Mouse (Mus musculus): ENCODE data around the gene Evi5. TPM values are rescaled to one million over a fixed set of nuclear protein-coding genes. Genes with fewer than 3 reads are reported as not detected.

Evi5 gene
- total RNA-seq, 2 experiments from 2014 or later = 86.1 to 87.2 TPM

DNA sequence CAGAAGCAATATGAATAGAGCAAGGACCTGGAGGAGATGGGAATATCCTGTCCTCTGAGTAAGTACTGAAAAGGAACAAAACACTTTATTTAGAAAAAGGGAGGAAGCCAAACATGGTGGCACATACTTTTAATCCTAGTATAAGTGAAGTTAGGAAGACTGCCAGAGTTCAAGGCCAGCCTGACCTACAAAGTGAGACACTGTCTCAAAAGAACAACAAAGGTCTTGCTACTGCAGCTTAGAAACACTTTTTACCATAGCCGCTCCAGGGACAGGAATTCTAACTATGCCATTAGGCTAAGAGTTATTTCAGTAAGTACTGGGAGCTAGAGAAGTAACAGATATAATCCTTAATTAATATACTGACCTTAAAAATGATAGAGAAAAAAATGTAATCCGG, 60.3 kb downstream of the Evi5 start:
- DNase-seq (ENCODE audit: low spot score in 2 of 2) = no peak

DNA sequence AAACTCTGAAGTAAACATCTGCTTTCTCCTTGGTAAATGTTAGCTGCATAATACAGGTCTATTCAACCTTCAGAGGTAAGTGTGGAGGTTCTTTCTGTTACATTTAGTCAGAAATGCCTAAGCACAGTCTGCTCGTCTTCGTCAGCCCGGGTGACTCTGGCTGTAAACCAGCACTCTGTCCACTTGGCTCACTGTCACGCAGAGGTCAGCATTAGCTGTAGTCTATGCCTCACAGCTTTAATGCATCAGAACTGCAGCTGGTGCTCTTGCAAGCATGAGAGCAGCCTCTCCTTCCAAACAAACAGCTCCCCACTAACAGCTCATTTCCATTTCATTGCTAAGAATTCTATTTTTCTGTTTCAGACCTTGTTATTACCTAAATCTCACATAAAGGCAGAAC, 67.4 kb downstream of the Evi5 start:
- DNase-seq (ENCODE audit: low spot score in 2 of 2) = no peak

GRCm38 (mm10) chr5:107802621-107803020, 72.3 kb downstream of the Evi5 start:
- no peak for DNase-seq (ENCODE audit: low spot score in 2 of 2)

- peak in 1 of 2 experiments; percentile 10 for DNase-seq (ENCODE audit: low spot score in 2 of 2)
Measured at GRCm38 (mm10) chr5:107801234-107801633, 73.7 kb downstream of the Evi5 start.

GRCm38 (mm10) chr5:107798290-107798689, 76.6 kb downstream of the Evi5 start:
- DNase-seq (ENCODE audit: low spot score in 2 of 2) = no peak

- no peak for DNase-seq (ENCODE audit: low spot score in 2 of 2)
Measured at GRCm38 (mm10) chr5:107793927-107794326, 81.0 kb downstream of the Evi5 start.

GRCm38 (mm10) chr5:107793258-107793657, 81.6 kb downstream of the Evi5 start:
- no peak for DNase-seq (ENCODE audit: low spot score in 2 of 2)

- DNase-seq (ENCODE audit: low spot score in 2 of 2) = no peak
Measured at GRCm38 (mm10) chr5:107792516-107792915, 82.4 kb downstream of the Evi5 start.

- no peak for DNase-seq (ENCODE audit: low spot score in 2 of 2)
Measured at GRCm38 (mm10) chr5:107791966-107792365, 82.9 kb downstream of the Evi5 start.

GRCm38 (mm10) chr5:107789492-107789891, 85.4 kb downstream of the Evi5 start:
- DNase-seq (ENCODE audit: low spot score in 2 of 2) = no peak

GRCm38 (mm10) chr5:107787682-107788443, 87.0 kb downstream of the Evi5 start:
- DNase-seq (ENCODE audit: low spot score in 2 of 2) = no peak

GRCm38 (mm10) chr5:107782360-107782759, 92.5 kb downstream of the Evi5 start:
- no peak for DNase-seq (ENCODE audit: low spot score in 2 of 2)

- DNase-seq (ENCODE audit: low spot score in 2 of 2) = no peak
Measured at GRCm38 (mm10) chr5:107778763-107779162, 96.1 kb downstream of the Evi5 start.

DNA sequence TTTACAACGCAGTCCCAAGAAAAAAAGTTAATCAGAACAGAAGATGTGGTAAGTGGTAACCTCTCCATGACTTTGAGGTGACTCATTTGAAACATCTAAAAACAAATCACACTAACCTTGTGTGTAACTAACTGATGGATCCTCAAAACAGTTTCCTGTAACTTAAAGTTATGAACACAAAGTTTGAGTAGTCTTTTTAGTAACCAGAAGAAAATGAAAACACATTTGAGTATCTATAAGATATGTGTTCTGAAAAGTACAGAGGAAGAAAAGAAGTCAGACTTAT, 97.4 kb downstream of the Evi5 start:
- DNase-seq (ENCODE audit: low spot score in 2 of 2) = no peak

DNA sequence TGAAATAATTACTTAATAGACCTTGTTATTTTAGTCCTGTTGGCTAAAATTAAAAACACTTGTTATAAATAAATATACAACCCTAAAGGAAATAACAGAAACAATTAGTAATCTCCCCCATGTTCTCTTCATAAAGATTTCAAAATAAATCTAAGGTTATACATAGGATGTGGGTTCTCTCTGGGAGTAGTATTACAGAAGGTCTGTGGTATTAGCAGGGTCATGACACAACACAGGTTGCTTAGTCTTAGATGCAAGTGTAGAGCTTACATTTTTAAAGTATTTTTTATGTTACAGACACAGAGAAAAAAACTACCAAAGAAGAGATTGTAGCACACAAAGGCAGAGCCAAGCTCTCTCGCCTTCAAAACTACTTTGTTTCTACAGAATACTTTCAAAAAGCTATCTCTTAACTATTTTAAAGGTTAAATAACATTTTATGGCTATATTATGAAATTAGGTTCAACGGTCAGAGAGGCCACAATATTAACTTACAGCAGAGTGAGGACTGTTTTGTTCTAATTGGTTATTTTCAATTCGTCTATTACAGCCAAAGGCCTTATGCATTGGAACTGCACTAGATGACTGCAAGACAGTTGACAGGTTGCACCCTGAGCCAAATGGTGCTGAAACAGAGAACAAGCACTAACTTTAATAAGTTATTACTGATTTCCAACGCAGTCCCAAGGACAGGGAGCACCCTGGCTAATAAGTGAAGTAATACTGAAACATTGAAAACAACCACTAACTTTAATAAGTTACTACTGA, 97.9 kb downstream of the Evi5 start:
- DNase-seq (ENCODE audit: low spot score in 2 of 2) = no peak

GRCm38 (mm10) chr5:107775875-107776274, 99.0 kb downstream of the Evi5 start:
- DNase-seq (ENCODE audit: low spot score in 2 of 2) = no peak

DNA sequence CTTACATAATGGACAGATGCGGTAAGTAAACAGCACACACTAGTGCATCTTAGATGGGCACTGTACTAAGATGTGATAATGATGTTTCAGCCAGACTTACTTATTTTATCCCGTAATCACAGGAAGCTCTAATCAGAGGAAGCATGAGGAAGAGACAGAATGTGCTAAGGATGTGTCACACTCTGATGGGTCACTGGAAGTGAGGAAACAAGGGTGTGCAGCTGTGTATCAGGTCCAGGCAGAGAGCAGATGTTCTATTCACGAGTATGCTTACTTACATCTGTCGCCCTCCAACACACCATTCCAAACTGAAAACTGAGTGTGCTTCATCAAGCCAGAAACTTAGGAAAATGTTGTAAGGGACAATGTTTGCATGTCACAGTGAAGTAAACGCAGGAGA, 102.9 kb downstream of the Evi5 start:
- DNase-seq (ENCODE audit: low spot score in 2 of 2) = no peak

DNA sequence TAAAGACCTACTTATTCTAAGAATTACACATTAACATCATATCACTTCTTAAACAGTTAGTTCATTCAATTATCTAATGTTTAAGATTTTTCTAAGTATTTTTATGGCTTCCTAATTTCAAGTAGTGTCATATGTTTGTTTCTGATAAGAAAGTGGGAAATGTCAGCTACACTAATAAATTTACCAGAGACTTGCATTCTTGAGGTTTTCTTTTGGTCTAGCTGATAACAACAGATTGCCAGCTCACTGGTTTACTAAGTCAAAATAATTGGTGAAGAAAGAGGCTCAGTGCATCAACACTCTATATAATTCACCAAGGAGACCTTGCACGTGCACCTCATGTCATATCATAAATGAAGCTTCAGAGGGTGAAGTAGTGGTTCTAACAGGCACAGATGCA, 106.7 kb downstream of the Evi5 start:
- no peak for DNase-seq (ENCODE audit: low spot score in 2 of 2)

DNA sequence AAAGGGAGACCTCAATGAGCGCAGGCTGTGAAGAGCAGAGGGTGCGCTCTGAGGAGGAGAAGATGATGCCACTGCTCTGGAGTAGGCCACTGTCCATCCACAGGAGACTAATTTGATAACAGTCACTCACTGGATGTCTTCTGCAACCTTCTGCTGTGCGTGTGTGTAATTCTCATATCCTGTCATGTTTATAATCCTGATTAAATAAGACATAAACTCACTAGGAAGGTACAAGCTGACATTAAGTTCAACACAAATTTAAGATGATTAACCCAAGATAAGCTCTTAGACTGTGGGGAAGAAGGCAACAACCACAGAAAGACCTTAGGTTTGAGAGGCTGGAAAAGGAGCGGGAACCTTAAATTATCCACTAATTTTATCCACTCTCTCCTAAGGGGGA, 109.0 kb downstream of the Evi5 start:
- DNase-seq (ENCODE audit: low spot score in 2 of 2) = no peak

DNA sequence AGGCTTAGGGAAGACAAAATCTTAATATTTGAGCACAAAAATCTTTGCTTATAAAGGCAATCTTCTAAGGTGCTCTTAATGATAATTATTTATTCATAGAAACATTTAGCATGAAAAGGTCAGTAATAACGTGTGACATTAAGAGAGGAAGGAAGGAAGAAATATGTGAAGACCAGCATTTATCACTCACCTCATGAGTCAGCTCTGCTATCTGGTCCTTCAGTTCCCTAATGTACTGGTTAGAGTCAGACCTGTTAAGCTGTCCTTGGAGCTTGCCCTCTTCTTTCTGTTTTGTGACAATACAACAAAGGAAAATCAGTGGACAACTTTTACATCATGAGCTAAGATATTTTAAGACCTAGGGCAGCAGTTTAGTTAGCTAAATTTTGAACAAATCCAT, 110.4 kb downstream of the Evi5 start:
- no peak for DNase-seq (ENCODE audit: low spot score in 2 of 2)

GRCm38 (mm10) chr5:107763674-107764073, 111.2 kb downstream of the Evi5 start:
- DNase-seq (ENCODE audit: low spot score in 2 of 2) = no peak

- no peak for DNase-seq (ENCODE audit: low spot score in 2 of 2)
Measured at GRCm38 (mm10) chr5:107759121-107759520, 115.8 kb downstream of the Evi5 start.

DNA sequence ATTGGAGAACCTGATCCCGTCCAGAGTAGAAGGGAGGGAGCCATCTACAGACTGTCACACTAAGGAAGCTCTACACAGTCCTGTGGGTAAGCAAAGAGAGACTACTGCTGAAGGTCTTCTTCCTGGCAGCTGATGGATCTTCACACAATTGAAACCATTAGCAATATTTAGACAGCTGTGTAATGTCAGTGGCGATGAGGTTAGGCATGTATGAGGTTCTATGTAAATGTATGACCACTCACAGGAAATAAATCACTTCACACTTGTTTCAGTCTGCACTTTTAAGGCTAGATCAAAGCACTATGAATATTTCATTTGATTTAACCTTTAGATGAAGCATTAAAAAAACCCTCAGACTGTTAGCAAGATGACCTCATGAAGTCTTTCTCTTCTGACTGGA, 118.8 kb downstream of the Evi5 start:
- no peak for DNase-seq (ENCODE audit: low spot score in 2 of 2)

All from left cerebral cortex, adult 18-20 months (tissue).